Mouse (Mus musculus): Measurements from ENCODE around the gene Dennd2a.
A peak's percentile ranks its signal among the peaks of the same experiment; 100 is the strongest.

Gene Dennd2a

GRCm38 (mm10) chr6:39526797-39527196, 30.9 kb downstream of the Dennd2a start:
- DNase-seq (ENCODE audit: extremely low read depth, insufficient read length, low spot score), result no peak

DNA sequence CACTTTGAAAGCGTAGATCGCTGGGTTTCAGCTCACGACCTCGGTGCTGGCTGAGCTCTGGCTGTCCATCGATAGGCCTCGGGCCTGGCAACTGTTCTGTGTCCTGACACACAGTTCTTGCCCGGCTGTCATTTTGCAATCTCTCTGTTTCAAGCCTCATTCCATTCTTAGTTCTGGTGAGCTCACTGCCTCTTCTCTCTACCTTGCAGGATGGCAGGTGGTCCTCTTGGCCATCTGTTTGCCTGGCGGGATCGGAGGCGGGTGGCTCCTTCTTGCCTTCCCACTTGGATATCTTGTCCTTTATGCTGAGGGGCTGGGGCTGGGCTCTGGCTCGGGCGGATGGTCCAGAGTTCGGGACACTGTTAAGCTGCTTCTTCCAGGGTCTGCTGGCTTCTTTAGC, 34.5 kb downstream of the Dennd2a start:
- DNase-seq (ENCODE audit: extremely low read depth, insufficient read length, low spot score), result no peak

DNA sequence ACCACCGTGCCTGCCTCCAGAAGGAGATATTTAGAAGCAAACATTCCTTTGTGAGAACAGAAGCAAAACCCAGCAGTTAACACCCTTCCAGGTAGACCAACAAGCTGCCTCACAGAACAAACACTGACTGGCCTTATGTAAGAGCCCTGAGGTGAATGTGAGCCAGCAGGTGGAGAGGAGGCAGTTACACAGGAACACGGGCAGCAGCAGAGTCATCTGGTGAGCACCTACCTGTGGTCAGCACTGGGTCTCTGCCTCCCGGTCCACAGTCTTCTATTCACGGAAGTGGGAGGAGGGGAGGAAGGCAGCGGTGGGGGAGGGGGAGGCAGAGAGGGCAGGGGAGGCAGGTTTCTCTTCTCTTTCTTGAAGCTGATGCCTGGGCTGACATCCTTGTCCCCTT, 35.2 kb downstream of the Dennd2a start:
- no peak for DNase-seq (ENCODE audit: extremely low read depth, insufficient read length, low spot score)

DNA sequence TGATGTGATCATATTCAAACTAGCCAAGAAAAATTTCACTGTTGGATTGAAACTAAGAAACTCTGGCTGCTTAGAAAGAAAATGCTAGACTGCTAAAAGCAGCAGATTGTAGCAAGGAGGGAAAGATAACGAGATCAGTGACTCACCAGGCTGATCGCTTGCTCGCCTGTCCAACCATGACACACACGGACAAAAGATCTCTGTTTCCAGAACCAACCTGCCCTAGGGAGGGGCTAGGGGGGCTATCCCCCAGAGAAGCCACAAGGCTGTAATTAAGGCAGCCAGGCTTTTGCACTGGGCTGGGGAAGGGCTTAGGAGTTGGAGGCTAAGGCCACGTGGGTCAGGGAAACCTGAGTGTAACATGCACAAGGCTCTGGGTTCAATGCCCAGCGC, 41.9 kb downstream of the Dennd2a start:
- peak; percentile 20 for DNase-seq (ENCODE audit: extremely low read depth, insufficient read length, low spot score)

GRCm38 (mm10) chr6:39515040-39515738, 42.5 kb downstream of the Dennd2a start:
- peak; percentile 30 for DNase-seq (ENCODE audit: extremely low read depth, insufficient read length, low spot score)

GRCm38 (mm10) chr6:39503476-39503875, 54.2 kb downstream of the Dennd2a start:
- DNase-seq (ENCODE audit: extremely low read depth, insufficient read length, low spot score), result no peak

GRCm38 (mm10) chr6:39497165-39497564, 60.5 kb downstream of the Dennd2a start:
- DNase-seq (ENCODE audit: extremely low read depth, insufficient read length, low spot score), result no peak

- DNase-seq (ENCODE audit: extremely low read depth, insufficient read length, low spot score), result peak; percentile 36
Measured at GRCm38 (mm10) chr6:39493129-39493714, 64.4 kb downstream of the Dennd2a start.

- no peak for DNase-seq (ENCODE audit: extremely low read depth, insufficient read length, low spot score)
Measured at GRCm38 (mm10) chr6:39492161-39492560, 65.5 kb downstream of the Dennd2a start.

DNA sequence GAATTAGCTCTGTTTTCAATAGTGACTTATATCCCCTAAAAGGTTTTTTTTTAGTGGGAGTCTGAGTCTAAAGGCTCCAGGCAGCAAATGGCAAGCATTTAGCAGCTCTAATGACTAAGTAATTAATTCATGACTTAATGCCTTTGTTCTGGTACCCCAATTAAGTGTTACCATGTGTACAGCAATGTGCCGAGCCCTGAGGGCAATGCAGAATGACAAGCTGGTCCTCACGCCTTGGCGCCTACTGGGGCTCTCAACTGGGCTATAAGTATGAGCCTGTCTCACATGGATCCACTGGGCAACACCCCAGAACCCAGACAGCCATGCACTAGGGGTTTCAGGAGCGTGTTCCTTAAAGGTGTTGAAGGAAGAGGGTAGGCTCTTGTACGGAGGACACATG, 66.5 kb downstream of the Dennd2a start:
- DNase-seq (ENCODE audit: extremely low read depth, insufficient read length, low spot score), result no peak

DNA sequence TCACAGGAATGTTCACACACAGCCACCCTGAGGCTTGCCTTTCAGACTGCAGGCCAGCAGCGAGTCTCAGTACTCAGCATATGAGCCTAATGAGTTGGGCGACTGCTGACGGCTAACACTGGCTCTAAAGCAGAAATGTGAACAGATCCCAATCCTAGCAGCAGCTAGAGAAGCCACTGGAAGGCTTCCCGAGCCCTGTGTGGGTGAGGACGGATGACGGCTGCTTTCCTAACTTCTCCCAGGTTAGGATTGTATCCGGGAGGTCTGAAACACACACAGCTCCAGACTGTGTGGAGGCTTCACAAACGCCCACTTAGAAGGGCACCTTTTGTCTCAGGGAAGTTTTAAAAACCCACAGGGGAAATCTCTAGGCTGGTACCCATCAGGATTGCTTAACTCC, 69.4 kb downstream of the Dennd2a start:
- DNase-seq (ENCODE audit: extremely low read depth, insufficient read length, low spot score), result no peak

- no peak for DNase-seq (ENCODE audit: extremely low read depth, insufficient read length, low spot score)
Measured at GRCm38 (mm10) chr6:39483656-39484055, 74.0 kb downstream of the Dennd2a start.

- DNase-seq (ENCODE audit: extremely low read depth, insufficient read length, low spot score), result peak; percentile 73
Measured at GRCm38 (mm10) chr6:39478509-39479150, 79.0 kb downstream of the Dennd2a start.

- DNase-seq (ENCODE audit: extremely low read depth, insufficient read length, low spot score), result no peak
Measured at GRCm38 (mm10) chr6:39476617-39477016, 81.0 kb downstream of the Dennd2a start.

GRCm38 (mm10) chr6:39474424-39474823, 83.2 kb downstream of the Dennd2a start:
- no peak for DNase-seq (ENCODE audit: extremely low read depth, insufficient read length, low spot score)

GRCm38 (mm10) chr6:39472837-39473236, 84.8 kb downstream of the Dennd2a start:
- DNase-seq (ENCODE audit: extremely low read depth, insufficient read length, low spot score), result no peak

DNA sequence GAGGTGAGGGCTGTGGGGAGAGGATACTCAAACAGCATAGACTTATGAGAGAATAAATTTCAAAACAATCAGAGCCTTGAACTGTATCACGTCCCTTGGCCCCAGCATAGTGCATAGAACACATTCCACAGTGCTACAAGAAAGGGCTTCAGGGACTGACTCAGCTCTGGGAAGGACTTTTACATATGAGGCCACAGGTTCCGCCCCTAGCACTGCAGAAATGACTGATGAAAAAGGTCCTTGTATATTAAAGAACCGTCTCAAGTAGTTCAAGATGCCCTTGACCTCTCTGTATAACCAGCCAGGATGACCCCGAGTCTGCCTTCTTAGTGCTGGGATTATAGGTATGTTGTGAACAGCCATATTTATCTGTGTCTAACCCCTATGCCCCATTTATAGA, 85.4 kb downstream of the Dennd2a start:
- no peak for DNase-seq (ENCODE audit: extremely low read depth, insufficient read length, low spot score)

- peak; percentile 14 for DNase-seq (ENCODE audit: extremely low read depth, insufficient read length, low spot score)
Measured at GRCm38 (mm10) chr6:39470076-39470475, 87.6 kb downstream of the Dennd2a start.

GRCm38 (mm10) chr6:39469427-39469826, 88.2 kb downstream of the Dennd2a start:
- no peak for DNase-seq (ENCODE audit: extremely low read depth, insufficient read length, low spot score)

GRCm38 (mm10) chr6:39462621-39463538, 94.8 kb downstream of the Dennd2a start:
- DNase-seq (ENCODE audit: extremely low read depth, insufficient read length, low spot score), result no peak

- DNase-seq (ENCODE audit: extremely low read depth, insufficient read length, low spot score), result peak; percentile 20
Measured at GRCm38 (mm10) chr6:39460040-39460439, 97.6 kb downstream of the Dennd2a start.
